Mouse (Mus musculus): Measurements from ENCODE around the gene Ube2ql1.

Gene Ube2ql1

GRCm38 (mm10) chr13:69708236-69708635 lies 31.5 kb downstream of the Ube2ql1 start:
- no peak for DNase-seq (ENCODE audit: low spot score in 2 of 2)

GRCm38 (mm10) chr13:69707496-69707895 lies 32.2 kb downstream of the Ube2ql1 start:
- no peak for DNase-seq (ENCODE audit: low spot score in 2 of 2)

GRCm38 (mm10) chr13:69706919-69707318 lies 32.8 kb downstream of the Ube2ql1 start:
- DNase-seq (ENCODE audit: low spot score in 2 of 2): no peak

GRCm38 (mm10) chr13:69703505-69703904 lies 36.2 kb downstream of the Ube2ql1 start:
- no peak for DNase-seq (ENCODE audit: low spot score in 2 of 2)

GRCm38 (mm10) chr13:69701397-69701796 lies 38.3 kb downstream of the Ube2ql1 start:
- DNase-seq (ENCODE audit: low spot score in 2 of 2): no peak

GRCm38 (mm10) chr13:69700827-69701226 lies 38.9 kb downstream of the Ube2ql1 start:
- no peak for DNase-seq (ENCODE audit: low spot score in 2 of 2)

- DNase-seq (ENCODE audit: low spot score in 2 of 2): peak; percentile 71 to 89
These were observed 43.2 kb downstream of the Ube2ql1 start for GRCm38 (mm10) chr13:69696333-69696991.

GRCm38 (mm10) chr13:69691074-69691473 lies 48.6 kb downstream of the Ube2ql1 start:
- peak in 1 of 2 experiments; percentile 52 for DNase-seq (ENCODE audit: low spot score in 2 of 2)

GRCm38 (mm10) chr13:69687023-69687422 lies 52.7 kb downstream of the Ube2ql1 start:
- no peak for DNase-seq (ENCODE audit: low spot score in 2 of 2)

- no peak for DNase-seq (ENCODE audit: low spot score in 2 of 2)
These were observed 54.3 kb downstream of the Ube2ql1 start for GRCm38 (mm10) chr13:69685406-69685818.

GRCm38 (mm10) chr13:69673921-69674618 lies 65.6 kb downstream of the Ube2ql1 start:
- DNase-seq (ENCODE audit: low spot score in 2 of 2): no peak

GRCm38 (mm10) chr13:69673197-69673920 lies 66.3 kb downstream of the Ube2ql1 start:
- no peak for DNase-seq (ENCODE audit: low spot score in 2 of 2)

- DNase-seq (ENCODE audit: low spot score in 2 of 2): no peak
These were observed 67.1 kb downstream of the Ube2ql1 start for GRCm38 (mm10) chr13:69672565-69672964.

GRCm38 (mm10) chr13:69672121-69672520 lies 67.6 kb downstream of the Ube2ql1 start:
- DNase-seq (ENCODE audit: low spot score in 2 of 2): no peak

- DNase-seq (ENCODE audit: low spot score in 2 of 2): no peak
These were observed 85.2 kb downstream of the Ube2ql1 start for GRCm38 (mm10) chr13:69654508-69654907.
